Mouse (Mus musculus): ENCODE data around the gene Gpr107. TPM values are rescaled to one million over a fixed set of nuclear protein-coding genes. Genes with fewer than 3 reads are reported as not detected.

Gene Gpr107
- total and polyA plus RNA-seq, 3 experiments, result 16.4 to 18.3 TPM; not detected in 1

- TF ChIP-seq UBTF (IDR thresholded peaks at IDR 0.05; ENCODE audit: borderline replicate concordance, insufficient read depth, low read depth, low read length) (no peak), ZC3H11A (IDR thresholded peaks at IDR 0.05; ENCODE audit: low read depth, low read length) (no peak), TCF12 (IDR thresholded peaks at IDR 0.05; ENCODE audit: low read depth, low read length) (no peak), CHD2 (IDR thresholded peaks at IDR 0.05; ENCODE audit: low read length) (no peak), SMC3 (IDR thresholded peaks at IDR 0.05; ENCODE audit: low read depth, low read length) (no peak), ELF1 (IDR thresholded peaks at IDR 0.05; ENCODE audit: low read depth, low read length) (no peak)
- Histone ChIP-seq H3K9me3 (replicated peaks; ENCODE audit: insufficient read depth, low read length) (no peaks in the 10 kb centered on the region), H3K27ac (ENCODE audit: control insufficient read depth, low read depth, low read length) (no peak overlapping the region), H3K4me1 (ENCODE audit: control insufficient read depth in 1 of 2, insufficient read depth in 2 of 2, low read length in 2 of 2) (peaks cover 0 to 4% of the 10 kb centered on the region in 2 experiments; a peak in 1 of 4 replicates), H3K9ac (ENCODE audit: control insufficient read depth, low read depth, low read length, poor library complexity, severe bottlenecking) (no peak overlapping the region), H3K79me2 (ENCODE audit: control insufficient read depth, insufficient read depth, low read length, poor library complexity) (no peaks in the 10 kb centered on the region), H3K36me3 (ENCODE audit: control insufficient read depth in 1 of 2, insufficient read depth in 2 of 2, low read length in 2 of 2) (no peaks in the 10 kb centered on the region), H3K4me3 (ENCODE audit: control insufficient read depth in 1 of 2, insufficient read depth in 1 of 2, low read depth in 2 of 2, low read length in 2 of 2) (no peak overlapping the region), H3K27me3 (ENCODE audit: control insufficient read depth in 1 of 2, insufficient read depth in 2 of 2, low read length in 2 of 2) (no peaks in the 10 kb centered on the region)
- DNase-seq (ENCODE audit: low read depth, low spot score), result no peak
Observed at GRCm38 (mm10) chr2:31263039-31263461, 110.9 kb downstream of the Gpr107 start.

- Histone ChIP-seq H3K27me3 (ENCODE audit: control insufficient read depth in 1 of 2, insufficient read depth in 2 of 2, low read length in 2 of 2) (no peaks in the 10 kb centered on the region), H3K79me2 (ENCODE audit: control insufficient read depth, insufficient read depth, low read length, poor library complexity) (no peaks in the 10 kb centered on the region)
Observed at GRCm38 (mm10) chr2:31263746-31264378, 111.7 kb downstream of the Gpr107 start.

GRCm38 (mm10) chr2:31267447-31267846 is 115.3 kb downstream of the Gpr107 start:
- no peaks in the 10 kb centered on the region for H3K79me2 ChIP-seq (ENCODE audit: control insufficient read depth, insufficient read depth, low read length, poor library complexity)
- H3K36me3 ChIP-seq (ENCODE audit: control insufficient read depth in 1 of 2, insufficient read depth in 2 of 2, low read length in 2 of 2), result no peaks in the 10 kb centered on the region
- DNase-seq (ENCODE audit: low read depth, low spot score), result no peak
- no peak overlapping the region for H3K4me3 ChIP-seq (ENCODE audit: control insufficient read depth in 1 of 2, insufficient read depth in 1 of 2, low read depth in 2 of 2, low read length in 2 of 2)
- H3K9ac ChIP-seq (ENCODE audit: control insufficient read depth, low read depth, low read length, poor library complexity, severe bottlenecking), result no peak overlapping the region
- H3K4me1 ChIP-seq (ENCODE audit: control insufficient read depth in 1 of 2, insufficient read depth in 2 of 2, low read length in 2 of 2), result no peaks in the 10 kb centered on the region
- H3K27me3 ChIP-seq (ENCODE audit: control insufficient read depth in 1 of 2, insufficient read depth in 2 of 2, low read length in 2 of 2), result no peaks in the 10 kb centered on the region
- no peaks in the 10 kb centered on the region for H3K9me3 ChIP-seq (replicated peaks; ENCODE audit: insufficient read depth, low read length)
- no peak overlapping the region for H3K27ac ChIP-seq (ENCODE audit: control insufficient read depth, low read depth, low read length)
- TF ChIP-seq POLR2A (IDR thresholded peaks at IDR 0.05; ENCODE audit: control insufficient read depth in 1 of 2, insufficient read depth in 1 of 2, low read depth in 1 of 2, low read length in 2 of 2, poor library complexity in 1 of 2), result no peak
- TF ChIP-seq USF2 (IDR thresholded peaks at IDR 0.05; ENCODE audit: borderline replicate concordance in 1 of 2, insufficient read depth in 1 of 2, low read depth in 1 of 2, low read length in 2 of 2), result no peak
- no peak for TF ChIP-seq POLR2AphosphoS5 (IDR thresholded peaks at IDR 0.05; ENCODE audit: borderline replicate concordance, low read depth, low read length)
- TF ChIP-seq CTCF (IDR thresholded peaks at IDR 0.05 in 2 of 3, conservative IDR thresholded peaks at IDR 0.05 in 1 of 3; ENCODE audit: control insufficient read depth in 1 of 3, insufficient read depth in 1 of 3, low read depth in 2 of 3, low read length in 3 of 3, poor library complexity in 1 of 3, severe bottlenecking in 1 of 3), result no peak
- no peak for TF ChIP-seq RCOR1 (IDR thresholded peaks at IDR 0.05; ENCODE audit: low read depth, low read length)
- TF ChIP-seq MYB (IDR thresholded peaks at IDR 0.05; ENCODE audit: low read depth, low read length), result no peak
- TF ChIP-seq MAZ (IDR thresholded peaks at IDR 0.05; ENCODE audit: low read depth, low read length), result no peak
- TF ChIP-seq MAFK (IDR thresholded peaks at IDR 0.05; ENCODE audit: borderline replicate concordance, low read depth, low read length), result no peak
- no peak for TF ChIP-seq TBP (IDR thresholded peaks at IDR 0.05; ENCODE audit: low read depth, low read length)
- no peak for TF ChIP-seq TCF12 (IDR thresholded peaks at IDR 0.05; ENCODE audit: low read depth, low read length)
- TF ChIP-seq ETS1 (IDR thresholded peaks at IDR 0.05; ENCODE audit: low read depth, low read length), result no peak

More at GRCm38 (mm10) chr2:31263746-31264378, 111.7 kb downstream of the Gpr107 start:
- 0 out of 4 replicates have a peak, but pooled peaks cover 0 to under 1% of the 10 kb centered on the region in 2 experiments for H3K4me1 ChIP-seq (ENCODE audit: control insufficient read depth in 1 of 2, insufficient read depth in 2 of 2, low read length in 2 of 2)
- no peak for TF ChIP-seq E2F4 (IDR thresholded peaks at IDR 0.05; ENCODE audit: borderline replicate concordance, low read depth, low read length)
- TF ChIP-seq MAZ (IDR thresholded peaks at IDR 0.05; ENCODE audit: low read depth, low read length), result no peak
- no peak for TF ChIP-seq GABPA (IDR thresholded peaks at IDR 0.05; ENCODE audit: low read depth, low read length)
- no peak for TF ChIP-seq RAD21 (IDR thresholded peaks at IDR 0.05; ENCODE audit: low read depth, low read length)
- TF ChIP-seq GATA1 (IDR thresholded peaks at IDR 0.05; ENCODE audit: low read depth, low read length), result no peak
- TF ChIP-seq POLR2A (IDR thresholded peaks at IDR 0.05; ENCODE audit: control insufficient read depth in 1 of 2, insufficient read depth in 1 of 2, low read depth in 1 of 2, low read length in 2 of 2, poor library complexity in 1 of 2), result no peak
- TF ChIP-seq MYB (IDR thresholded peaks at IDR 0.05; ENCODE audit: low read depth, low read length), result no peak
- H3K4me3 ChIP-seq (ENCODE audit: control insufficient read depth in 1 of 2, insufficient read depth in 1 of 2, low read depth in 2 of 2, low read length in 2 of 2), result no peak overlapping the region
- no peaks in the 10 kb centered on the region for H3K9me3 ChIP-seq (replicated peaks; ENCODE audit: insufficient read depth, low read length)
- peak; percentile 36 for DNase-seq (ENCODE audit: low read depth, low spot score)
- H3K27ac ChIP-seq (ENCODE audit: control insufficient read depth, low read depth, low read length), result no peak overlapping the region
- no peaks in the 10 kb centered on the region for H3K36me3 ChIP-seq (ENCODE audit: control insufficient read depth in 1 of 2, insufficient read depth in 2 of 2, low read length in 2 of 2)
- H3K9ac ChIP-seq (ENCODE audit: control insufficient read depth, low read depth, low read length, poor library complexity, severe bottlenecking), result no peak overlapping the region
